In the genomic region with DNA sequence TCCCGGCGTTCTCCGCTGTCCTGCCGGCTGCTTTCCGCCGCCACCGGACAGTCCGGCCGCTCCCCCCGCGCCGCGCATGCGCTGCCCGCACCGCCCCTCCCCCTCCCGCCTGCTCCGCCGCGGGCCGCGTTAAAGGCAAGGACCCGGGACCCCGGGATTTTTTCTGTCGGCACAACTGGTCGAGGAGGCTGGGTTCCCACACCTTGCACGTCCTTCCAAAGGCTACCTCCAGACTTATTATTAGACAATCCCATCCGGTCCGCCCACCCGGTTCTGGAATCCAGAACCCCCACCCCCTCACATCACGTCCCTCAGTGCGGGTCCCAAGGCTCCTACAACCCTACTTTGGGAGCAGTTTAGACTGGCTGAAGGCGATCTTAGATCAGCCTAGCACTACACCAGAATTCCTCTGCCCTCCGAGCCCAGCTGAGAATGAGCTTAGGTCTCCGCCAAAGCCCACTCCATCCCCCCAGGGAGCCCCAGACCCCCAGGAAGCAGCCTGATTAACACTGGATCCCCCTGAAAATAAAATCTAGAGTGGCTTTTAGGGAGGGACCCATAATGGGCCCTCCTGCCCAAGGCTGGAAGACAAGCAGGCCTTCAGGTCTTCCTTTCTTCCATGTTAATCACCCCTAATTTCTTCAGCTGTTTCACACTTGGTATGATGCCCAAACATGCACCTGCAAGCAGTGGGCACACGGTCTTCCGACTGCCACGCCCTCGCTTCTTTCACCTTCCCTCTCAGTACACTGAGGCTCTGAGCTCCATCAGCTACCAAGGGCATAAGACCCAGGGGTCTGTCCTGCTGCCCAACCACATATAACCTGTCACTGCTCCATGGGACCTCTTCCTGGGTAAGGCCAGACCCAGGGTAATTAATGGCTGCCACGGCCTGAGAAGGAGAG, we compare ENCODE assay signal across 1 mouse cellular context.
TF ChIP-seq lines count a peak whose summit lies in the region.

A gene (minus strand): TSS at position 18 of the 905 bp plus-strand sequence.

TF ChIP-seq in MEL, 35 proteins besides CTCF, POLR2A, EP300 and RAD21 (continued from another document):
- no peak for TF ChIP-seq ZC3H11A (IDR thresholded peaks at IDR 0.05; ENCODE audit: low read depth, low read length)
- no peak for TF ChIP-seq CHD1 (IDR thresholded peaks at IDR 0.05; ENCODE audit: low read depth, low read length)
- no peak for TF ChIP-seq ZNF384 (IDR thresholded peaks at IDR 0.05; ENCODE audit: low read depth, low read length)
- no peak for TF ChIP-seq MYB (IDR thresholded peaks at IDR 0.05; ENCODE audit: low read depth, low read length)
- no peak for TF ChIP-seq KAT2A (conservative IDR thresholded peaks at IDR 0.05; ENCODE audit: low read depth, low read length)
- no peak for TF ChIP-seq CHD2 (IDR thresholded peaks at IDR 0.05; ENCODE audit: low read length)
- no peak for TF ChIP-seq ELF1 (IDR thresholded peaks at IDR 0.05; ENCODE audit: low read depth, low read length)
- no peak for TF ChIP-seq RCOR1 (IDR thresholded peaks at IDR 0.05; ENCODE audit: low read depth, low read length)
- TF ChIP-seq ZMIZ1 (IDR thresholded peaks at IDR 0.05; ENCODE audit: low read depth, low read length), result 0 out of 2 replicates have a peak, but pooled peaks have one; percentile 52
